Mouse (Mus musculus): ENCODE data around the gene Mrps16. TPM values are rescaled to one million over a fixed set of nuclear protein-coding genes. Genes with fewer than 3 reads are reported as not detected.

Gene Mrps16
- polyA plus RNA-seq, 1 experiment, result 44.9 TPM

DNA sequence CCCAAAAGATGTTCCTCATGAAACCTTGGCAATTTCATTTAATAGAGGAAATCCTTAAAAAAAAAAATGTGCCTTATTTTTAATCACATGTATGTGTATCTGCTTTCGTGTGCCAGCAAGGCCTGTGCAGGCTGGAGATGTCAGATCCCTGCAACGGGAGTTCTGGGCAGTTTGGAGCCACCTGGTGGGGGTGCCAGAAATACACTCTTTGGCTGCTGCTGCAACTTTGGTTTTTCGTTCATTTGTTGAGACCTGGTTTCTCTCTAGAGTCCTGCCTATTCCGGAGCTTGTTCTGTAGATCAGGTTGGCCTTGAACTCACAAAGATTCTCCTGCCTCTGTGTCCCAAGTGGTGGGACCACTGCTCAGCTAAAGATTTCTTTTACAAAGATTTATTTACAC is 5.4 kb upstream of the Mrps16 start:
- Histone ChIP-seq H3K4me3 (ENCODE audit: insufficient read depth, low read length) (no peak overlapping the region), H3K4me1 (ENCODE audit: control insufficient read depth, insufficient read depth, low read length) (no peaks in the 10 kb centered on the region), H3K27ac (ENCODE audit: insufficient read depth, low read length) (no peak overlapping the region)
- TF ChIP-seq POLR2A (IDR thresholded peaks at IDR 0.05; ENCODE audit: extremely low read depth, insufficient read depth, low read length), result no peak
- peak; percentile 27; the same call in 1 of the 2 replicates for TF ChIP-seq CTCF (IDR thresholded peaks at IDR 0.05; ENCODE audit: extremely low read depth, insufficient read depth, low read length)

DNA sequence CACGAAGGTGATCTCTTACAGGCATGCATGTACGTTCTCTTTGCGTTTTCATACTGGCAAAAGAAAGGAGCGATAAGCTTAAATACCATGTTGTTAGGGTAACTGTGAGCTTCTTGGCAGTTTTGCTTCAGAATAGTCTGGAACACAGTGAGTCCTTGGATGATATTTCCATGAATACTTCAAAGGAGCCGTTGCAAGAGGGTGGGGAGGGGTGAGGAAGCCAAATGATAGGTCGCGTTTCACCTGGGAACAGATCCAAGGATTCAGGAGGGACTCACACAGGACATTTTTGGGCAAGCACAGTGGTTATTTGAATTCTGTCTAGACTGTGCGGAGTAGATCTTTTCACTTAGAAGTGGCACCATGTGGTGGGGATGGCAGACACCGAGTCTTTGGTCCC is 3.8 kb upstream of the Mrps16 start:
- Histone ChIP-seq H3K27ac (ENCODE audit: insufficient read depth, low read length) (no peak overlapping the region), H3K4me1 (ENCODE audit: control insufficient read depth, insufficient read depth, low read length) (peaks cover 1% of the 10 kb centered on the region; the same call in 1 of the 2 replicates), H3K4me3 (ENCODE audit: insufficient read depth, low read length) (no peak overlapping the region)
- no peak for TF ChIP-seq CTCF (IDR thresholded peaks at IDR 0.05; ENCODE audit: extremely low read depth, insufficient read depth, low read length)
- TF ChIP-seq POLR2A (IDR thresholded peaks at IDR 0.05; ENCODE audit: extremely low read depth, insufficient read depth, low read length), result no peak

DNA sequence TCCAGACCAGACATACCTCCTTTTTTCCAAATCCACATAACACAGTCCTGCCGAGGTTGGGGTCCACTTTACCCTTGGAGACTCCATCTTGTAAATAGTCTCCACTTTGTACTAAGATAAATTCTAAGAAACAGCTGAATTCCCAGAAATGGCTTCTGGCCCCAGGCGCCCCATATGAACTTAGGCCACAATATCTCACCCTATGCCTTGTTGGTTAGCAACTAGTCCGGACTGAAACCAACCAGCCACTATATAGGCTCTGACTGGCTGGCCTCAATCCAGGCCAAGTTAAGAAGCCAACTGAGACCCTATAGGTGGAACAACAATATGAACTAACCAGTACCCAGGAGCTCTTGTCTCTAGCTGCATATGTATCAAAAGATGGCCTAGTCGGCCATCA is 1.1 kb downstream of the Mrps16 start:
- Histone ChIP-seq H3K4me3 (ENCODE audit: insufficient read depth, low read length) (no peak overlapping the region; the same call in none of the 2 replicates), H3K4me1 (ENCODE audit: control insufficient read depth, insufficient read depth, low read length) (peaks cover 3% of the 10 kb centered on the region), H3K27ac (ENCODE audit: insufficient read depth, low read length) (no peak overlapping the region)
- TF ChIP-seq POLR2A (IDR thresholded peaks at IDR 0.05; ENCODE audit: extremely low read depth, insufficient read depth, low read length), result no peak
- no peak for TF ChIP-seq CTCF (IDR thresholded peaks at IDR 0.05; ENCODE audit: extremely low read depth, insufficient read depth, low read length)

DNA sequence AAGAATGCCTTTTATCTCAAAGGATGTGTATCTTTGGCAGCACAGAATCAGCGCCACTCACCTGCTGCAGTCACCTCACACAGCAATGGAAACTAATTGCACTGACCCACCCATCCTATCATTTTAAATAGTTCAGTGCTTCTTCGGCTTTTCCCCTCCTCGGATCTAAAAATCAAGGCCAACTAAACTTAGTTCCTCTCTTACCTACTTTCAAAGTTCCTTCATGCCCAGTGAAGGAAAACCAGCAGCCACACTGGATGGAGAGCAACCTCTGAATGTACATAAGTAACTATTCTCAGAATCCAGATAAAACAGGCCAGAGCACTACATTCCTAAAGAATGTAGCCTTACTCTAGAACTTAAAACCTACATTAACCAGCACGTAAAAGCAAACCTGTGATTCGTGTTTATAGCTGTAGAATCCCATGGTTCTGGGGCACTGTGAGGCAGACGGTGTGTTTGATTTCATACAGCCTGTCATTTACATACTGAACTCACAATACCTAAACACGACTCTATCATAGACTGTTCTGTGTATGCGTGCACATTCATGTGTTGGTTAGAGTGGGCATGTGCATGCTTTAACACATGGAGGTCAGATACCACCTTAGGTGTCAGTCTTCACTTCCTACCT is 3.9 kb downstream of the Mrps16 start:
- no peak for TF ChIP-seq POLR2A (IDR thresholded peaks at IDR 0.05; ENCODE audit: extremely low read depth, insufficient read depth, low read length)
- no peak for TF ChIP-seq CTCF (IDR thresholded peaks at IDR 0.05; ENCODE audit: extremely low read depth, insufficient read depth, low read length)
- no peak overlapping the region for H3K27ac ChIP-seq (ENCODE audit: insufficient read depth, low read length)
- peaks cover 3% of the 10 kb centered on the region for H3K4me1 ChIP-seq (ENCODE audit: control insufficient read depth, insufficient read depth, low read length)
- H3K4me3 ChIP-seq (ENCODE audit: insufficient read depth, low read length), result no peak overlapping the region; the same call in 1 of the 2 replicates

DNA sequence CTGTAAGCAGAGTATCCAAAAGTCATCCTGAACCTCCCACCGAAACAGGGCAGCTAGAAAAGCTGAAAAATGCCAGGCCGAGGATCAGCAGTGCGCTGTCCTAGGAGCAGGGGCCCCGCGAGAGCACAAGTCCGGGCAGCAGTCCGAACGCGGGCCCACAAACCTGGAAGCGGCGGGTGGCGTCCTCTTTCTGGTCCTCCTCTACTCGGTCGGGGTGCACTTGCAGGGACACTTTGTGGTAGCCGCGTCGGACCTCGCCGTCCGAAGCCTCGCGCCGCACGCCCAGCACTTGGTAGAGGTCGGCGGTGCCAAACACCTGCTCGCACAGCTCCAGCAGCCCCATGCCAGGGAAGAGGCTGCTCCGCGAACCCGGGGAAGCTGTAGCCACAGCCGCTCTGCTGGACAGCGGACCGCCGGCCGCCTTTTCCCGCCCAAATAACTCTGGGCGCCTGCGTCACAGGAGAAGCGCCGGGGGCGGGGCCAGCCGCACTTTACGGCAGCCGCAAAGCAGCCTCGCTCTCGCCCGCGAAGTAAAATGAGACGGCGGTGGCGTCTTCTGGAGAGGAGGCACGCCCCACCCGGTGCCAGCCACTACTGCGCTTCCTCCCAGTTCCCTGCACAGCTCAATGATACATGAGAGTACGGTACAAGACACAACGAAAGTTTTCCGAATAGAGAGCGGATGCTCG is 4.8 kb downstream of the Mrps16 start, which contains the start of gene Dnajc9:
Dnajc9 (minus strand) TSS at position 470 of the 689 bp plus-strand sequence.
- Histone ChIP-seq H3K27ac (ENCODE audit: insufficient read depth, low read length) (no peak within 1 kb of the TSS), H3K4me1 (ENCODE audit: control insufficient read depth, insufficient read depth, low read length) (peaks cover 3% of the 10 kb centered on the region), H3K4me3 (ENCODE audit: insufficient read depth, low read length) (peak within 1 kb of the TSS; percentile 44)
- TF ChIP-seq POLR2A (IDR thresholded peaks at IDR 0.05; ENCODE audit: extremely low read depth, insufficient read depth, low read length), result peak; percentile 83
- no peak for TF ChIP-seq CTCF (IDR thresholded peaks at IDR 0.05; ENCODE audit: extremely low read depth, insufficient read depth, low read length)

DNA sequence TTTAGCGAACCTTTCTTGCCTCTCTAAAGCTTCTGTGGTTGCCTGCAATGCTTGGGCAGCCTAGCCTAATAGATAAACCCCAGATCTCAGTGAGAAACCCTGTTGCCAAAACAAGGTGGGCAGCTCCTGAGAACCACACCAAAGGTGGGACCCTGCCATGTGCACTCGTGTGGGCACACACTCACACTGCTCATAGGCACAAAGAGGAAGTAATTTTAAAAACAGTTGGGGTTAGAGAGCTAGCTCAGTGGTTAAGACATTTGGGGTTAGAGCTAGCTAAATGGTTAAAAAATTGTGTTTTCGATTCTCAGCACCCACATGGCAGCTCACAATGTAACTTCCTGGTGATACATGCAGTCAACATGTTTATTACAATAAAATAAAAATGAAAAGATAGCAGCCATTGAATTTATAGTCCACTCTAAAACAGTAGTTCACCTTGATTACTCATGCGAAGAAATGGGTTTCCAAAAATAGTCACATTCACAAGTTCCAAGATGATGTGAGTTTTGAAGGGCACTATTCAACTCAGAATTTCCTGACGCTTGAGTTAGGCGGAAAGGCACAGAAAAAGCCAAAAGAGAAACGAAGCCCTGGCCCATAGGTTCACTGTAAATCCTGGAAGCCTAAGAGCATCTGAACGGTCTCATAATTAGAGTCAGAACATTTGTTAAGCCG is 13.5 kb downstream of the Mrps16 start:
- H3K27ac ChIP-seq (ENCODE audit: insufficient read depth, low read length), result no peak overlapping the region
- no peak for TF ChIP-seq CTCF (IDR thresholded peaks at IDR 0.05; ENCODE audit: extremely low read depth, insufficient read depth, low read length)
- no peak for TF ChIP-seq POLR2A (IDR thresholded peaks at IDR 0.05; ENCODE audit: extremely low read depth, insufficient read depth, low read length)
- no peaks in the 10 kb centered on the region for H3K4me1 ChIP-seq (ENCODE audit: control insufficient read depth, insufficient read depth, low read length)
- no peak overlapping the region for H3K4me3 ChIP-seq (ENCODE audit: insufficient read depth, low read length)

DNA sequence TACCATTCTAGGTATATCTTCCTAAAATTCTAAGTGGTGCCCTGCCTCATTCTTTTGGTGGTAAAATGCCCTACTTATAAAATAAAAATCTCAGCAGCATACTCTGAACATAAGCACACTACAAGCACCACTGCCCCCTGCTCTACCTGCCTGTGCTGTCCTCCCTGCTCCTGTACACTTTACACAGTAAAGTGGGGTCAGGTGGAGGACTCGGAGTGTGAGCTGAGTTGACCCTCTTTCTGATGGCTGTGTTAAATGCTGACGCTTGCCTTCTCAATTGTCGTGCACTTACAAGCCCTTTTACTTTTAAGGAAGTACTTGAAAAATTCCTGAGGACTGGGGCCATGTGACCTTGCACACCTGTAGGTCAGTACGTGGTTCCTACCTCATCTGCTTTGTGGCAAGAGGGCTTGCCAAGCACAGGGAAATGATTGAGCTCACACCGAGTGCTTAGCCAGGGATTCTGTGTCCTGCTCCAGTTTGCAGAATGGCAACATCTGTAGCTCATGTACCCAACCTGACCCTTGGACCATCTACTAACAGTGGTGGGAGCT is 14.3 kb downstream of the Mrps16 start:
- Histone ChIP-seq H3K27ac (ENCODE audit: insufficient read depth, low read length) (no peak overlapping the region), H3K4me1 (ENCODE audit: control insufficient read depth, insufficient read depth, low read length) (no peaks in the 10 kb centered on the region), H3K4me3 (ENCODE audit: insufficient read depth, low read length) (no peak overlapping the region)
- no peak for TF ChIP-seq CTCF (IDR thresholded peaks at IDR 0.05; ENCODE audit: extremely low read depth, insufficient read depth, low read length)
- TF ChIP-seq POLR2A (IDR thresholded peaks at IDR 0.05; ENCODE audit: extremely low read depth, insufficient read depth, low read length), result no peak

DNA sequence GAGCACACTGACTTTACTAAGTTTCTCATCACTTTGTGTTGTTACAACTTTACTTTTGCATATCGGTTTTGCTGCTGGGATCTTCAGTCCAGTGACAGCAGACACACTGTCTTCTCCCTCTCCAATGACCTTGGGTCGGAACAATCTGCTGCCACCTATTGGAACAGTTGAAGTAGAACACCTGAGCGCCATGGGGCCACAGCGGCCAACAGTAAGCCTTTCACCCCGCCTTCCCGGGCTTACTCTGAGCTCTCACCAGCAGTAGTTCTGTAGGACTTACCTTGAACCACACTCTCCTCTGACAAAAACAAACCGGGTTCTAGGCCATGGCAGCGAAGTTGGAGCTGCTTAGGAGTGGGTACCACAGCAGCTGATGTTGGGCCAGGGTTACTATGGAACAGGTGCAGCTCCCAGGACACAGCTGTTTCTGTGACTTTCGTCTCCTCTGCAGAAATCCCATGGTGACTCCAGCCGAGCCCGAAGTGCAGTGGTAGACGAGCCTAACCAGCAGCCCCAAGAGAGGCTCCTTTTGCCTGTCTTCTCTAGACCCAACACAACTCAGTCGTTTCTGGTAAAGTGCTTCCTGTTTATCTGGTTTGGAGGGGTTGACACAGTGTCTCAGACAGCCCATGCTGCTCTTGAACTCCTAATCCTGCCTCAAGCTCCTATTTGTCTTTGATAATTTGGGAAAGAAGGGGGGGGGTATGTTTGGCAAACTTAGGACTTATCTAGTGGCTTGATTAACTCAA is 14.9 kb downstream of the Mrps16 start:
- no peak for TF ChIP-seq POLR2A (IDR thresholded peaks at IDR 0.05; ENCODE audit: extremely low read depth, insufficient read depth, low read length)
- peak; percentile 37 for TF ChIP-seq CTCF (IDR thresholded peaks at IDR 0.05; ENCODE audit: extremely low read depth, insufficient read depth, low read length)
- no peak overlapping the region for H3K27ac ChIP-seq (ENCODE audit: insufficient read depth, low read length)
- H3K4me1 ChIP-seq (ENCODE audit: control insufficient read depth, insufficient read depth, low read length), result no peaks in the 10 kb centered on the region
- no peak overlapping the region for H3K4me3 ChIP-seq (ENCODE audit: insufficient read depth, low read length)

DNA sequence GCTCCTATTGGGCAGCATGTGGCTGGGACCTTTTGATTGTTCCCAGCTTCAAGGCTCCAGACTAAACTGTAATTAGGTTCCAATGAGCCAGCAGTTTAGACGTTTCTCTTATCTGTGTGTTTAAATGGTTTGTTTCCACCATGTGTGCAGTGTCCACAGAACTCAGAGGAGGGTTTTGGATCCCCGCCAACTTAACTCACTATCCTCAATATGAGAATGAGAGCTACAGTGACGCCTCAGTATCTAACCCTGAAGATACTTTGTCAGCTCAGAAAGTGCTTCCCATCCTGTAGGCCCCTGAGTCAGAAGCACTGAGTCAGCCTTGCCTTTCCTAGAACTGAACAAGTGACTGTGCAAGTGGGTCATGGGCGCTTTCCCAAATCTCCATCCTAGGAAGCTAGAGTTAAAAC is 16.3 kb downstream of the Mrps16 start:
- Histone ChIP-seq H3K4me3 (ENCODE audit: insufficient read depth, low read length) (no peak overlapping the region), H3K4me1 (ENCODE audit: control insufficient read depth, insufficient read depth, low read length) (no peaks in the 10 kb centered on the region), H3K27ac (ENCODE audit: insufficient read depth, low read length) (no peak overlapping the region)
- TF ChIP-seq POLR2A (IDR thresholded peaks at IDR 0.05; ENCODE audit: extremely low read depth, insufficient read depth, low read length) (no peak), CTCF (IDR thresholded peaks at IDR 0.05; ENCODE audit: extremely low read depth, insufficient read depth, low read length) (no peak)

Measured in cortical plate, adult 2 months (tissue).